Mouse (Mus musculus): ENCODE results near the gene Gm20823. TPM values are rescaled to one million over a fixed set of nuclear protein-coding genes. Genes with fewer than 3 reads are reported as not detected.
"Not testable (repeated sequence)": the region's sequence is repeated elsewhere in the genome, so short reads cannot be mapped to it uniquely, and the experiment has no call there.

Gm20823 gene
- not detected for polyA plus RNA-seq (2017; shearing (Covaris generic))

GRCm38 (mm10) chrY:62464745-62465144 is at the start of gene Gm20823:
Gene Gm20823, minus strand, starts transcription at chrY:62464845.
- ATAC-seq = not testable (repeated sequence)

All from CD4-positive, CD25-positive, alpha-beta regulatory T cell, adult 4 months (primary cell).